ENCODE assay signal across 12 mouse cellular contexts in genomic region chr2:115605829-115606336, GRCm38 (mm10). TPM values are rescaled to one million over a fixed set of nuclear protein-coding genes. Genes with fewer than 3 reads are reported as not detected.
DNase-seq lines count a peak whose midpoint lies in the region; ATAC-seq lines count a peak whose summit lies in the region.
"Had no signal": no experiment of that assay in that cellular context is flagged by ENCODE, and none has a peak within 500 bp of the region (broad histone marks: within the 10 kb centered on the region; RNA-seq: fewer than 3 reads in every experiment).

No protein-coding gene starts in this region.

- peak overlapping the region; percentile 66; the same call in 1 of the 2 replicates for H3K27ac ChIP-seq in heart, embryonic 12.5 days (ENCODE audit: poor library complexity, severe bottlenecking)
- H3K27ac ChIP-seq: intestine, embryonic 15.5 days; layer of hippocampus, adult 2 months; limb, embryonic 12.5 days had no signal

- H3K27me3 ChIP-seq in heart, embryonic 12.5 days (replicated peaks): no peaks in the 10 kb centered on the region
- H3K27me3 ChIP-seq: intestine, embryonic 15.5 days had no signal

- H3K4me3 ChIP-seq in heart, embryonic 12.5 days: no peak overlapping the region
- H3K4me3 ChIP-seq: intestine, embryonic 15.5 days; layer of hippocampus, adult 2 months; limb, embryonic 12.5 days had no signal

- peak; percentile 42 for ATAC-seq in heart, embryonic 12.5 days (ENCODE audit: insufficient number of reproducible peaks, low FRiP score)
- ATAC-seq in activated CD4-positive, CD25-positive, alpha-beta regulatory T cell, adult 4 months: no peak
- ATAC-seq: intestine, embryonic 15.5 days had no signal

- H3K4me2 ChIP-seq in heart, embryonic 12.5 days: peak overlapping the region; percentile 24
- H3K4me2 ChIP-seq: intestine, embryonic 15.5 days; limb, embryonic 12.5 days had no signal

- H3K9ac ChIP-seq in heart, embryonic 12.5 days: no peak overlapping the region
- H3K9ac ChIP-seq: intestine, embryonic 15.5 days; limb, embryonic 12.5 days had no signal

- no peaks in the 10 kb centered on the region for H3K36me3 ChIP-seq in heart, embryonic 12.5 days
- H3K36me3 ChIP-seq: intestine, embryonic 15.5 days; limb, embryonic 12.5 days had no signal

- no peak for DNase-seq in heart, adult 9 months (ENCODE audit: low spot score in 2 of 2)
- DNase-seq in 3134 (ENCODE audit: extremely low read depth, insufficient read length, low spot score): peak; percentile 41
- DNase-seq in MEL-GATA-1-ER (ENCODE audit: extremely low read depth, low read depth): peak; percentile 29
- peak; percentile 26 for DNase-seq in embryo, embryonic 11 days
- no peak for DNase-seq in cerebellum, adult 9-11 months
- no peak for DNase-seq in yolk sac, embryonic 10.5 days (ENCODE audit: low spot score)
- DNase-seq: midbrain, embryonic 14.5 days had no signal

- H3K4me1 ChIP-seq in heart, embryonic 12.5 days (replicated peaks): peaks cover 27% of the 10 kb centered on the region
- H3K4me1 ChIP-seq: intestine, embryonic 15.5 days; limb, embryonic 12.5 days had no signal

- 26% methylated on average over 1 of the region's 1 CpGs for WGBS in heart, embryonic 12.5 days

- H3K9me3 ChIP-seq in heart, embryonic 12.5 days (replicated peaks): no peaks in the 10 kb centered on the region
- H3K9me3 ChIP-seq: intestine, embryonic 15.5 days; limb, embryonic 12.5 days had no signal

RNA-seq across cellular contexts. Expression of gene BC052040, which starts 24.4 kb away (rescaled TPM):
- polyA plus RNA-seq in heart, embryonic 12.5 days (2016; fragmentation: Nextera tagmentation; extraction: Ambion mirVana): 18.4 and 20.6 TPM in 2 replicates
- polyA plus RNA-seq in activated CD4-positive, CD25-positive, alpha-beta regulatory T cell, adult 4 months (2017; shearing (Covaris generic)): 10 to 100 TPM; 11.9 to 17.2 TPM

Comparison
In these comparisons a context has a peak if more than half of its experiments do, and no peak if none do; other contexts are left out.
1. DNase-seq: peak in 3134 (single experiment), MEL-GATA-1-ER (single experiment) and embryo, embryonic 11 days (single experiment); none in heart, adult 9 months (0 of 2), cerebellum, adult 9-11 months (single experiment) and yolk sac, embryonic 10.5 days (single experiment).